Mouse (Mus musculus): ENCODE measurements around the gene Gm2564. TPM values are rescaled to one million over a fixed set of nuclear protein-coding genes. Genes with fewer than 3 reads are reported as not detected.
"Not testable (repeated sequence)": the region's sequence is repeated elsewhere in the genome, so short reads cannot be mapped to it uniquely, and the experiment has no call there.

Gm2564 gene
- polyA plus RNA-seq (2014; fragmentation: Nextera tagmentation; extraction: Ambion mirVana), result not detected in 2 replicates

- no CpG with 5 or more reads among the region's 8 CpGs for WGBS
- DNase-seq (ENCODE audit: low spot score); H3K4me3 ChIP-seq (ENCODE audit: low read depth, low read length); H3K27me3 ChIP-seq (replicated peaks; ENCODE audit: control insufficient read depth, insufficient read depth, low read length); H3K27ac ChIP-seq (ENCODE audit: low read depth, low read length); H3K4me2 ChIP-seq (ENCODE audit: low read length); H3K9ac ChIP-seq (ENCODE audit: low read length); ATAC-seq; H3K4me1 ChIP-seq (ENCODE audit: control insufficient read depth, insufficient read depth, low read length); H3K9me3 ChIP-seq (replicated peaks; ENCODE audit: control insufficient read depth, low read length); H3K36me3 ChIP-seq (ENCODE audit: control insufficient read depth, insufficient read depth, low read length): not testable (repeated sequence)
These were observed at the start of gene Gm2564 for GRCm38 (mm10) chr4:42629419-42629818. Gm2564 (plus strand) TSS chr4:42629719.

- not testable (repeated sequence) for H3K9ac ChIP-seq (ENCODE audit: low read length); H3K27ac ChIP-seq (ENCODE audit: low read depth, low read length); H3K4me1 ChIP-seq (ENCODE audit: control insufficient read depth, insufficient read depth, low read length); H3K36me3 ChIP-seq (ENCODE audit: control insufficient read depth, insufficient read depth, low read length); DNase-seq (ENCODE audit: low spot score); ATAC-seq; H3K9me3 ChIP-seq (replicated peaks; ENCODE audit: control insufficient read depth, low read length); H3K4me2 ChIP-seq (ENCODE audit: low read length); H3K4me3 ChIP-seq (ENCODE audit: low read depth, low read length); H3K27me3 ChIP-seq (replicated peaks; ENCODE audit: control insufficient read depth, insufficient read depth, low read length)
- no CpG with 5 or more reads among the region's 5 CpGs for WGBS
These were observed 17.6 kb upstream of the Gm2564 start, which contains the start of gene Gm10591 for GRCm38 (mm10) chr4:42611895-42612294. Gm10591 (plus strand) TSS chr4:42612195.

GRCm38 (mm10) chr4:42654951-42655350 is 25.4 kb downstream of the Gm2564 start, which contains the start of gene Ccl27b:
Ccl27b (plus strand) TSS chr4:42655251.
- WGBS, result no CpG with 5 or more reads among the region's 9 CpGs
- H3K4me3 ChIP-seq (ENCODE audit: low read depth, low read length); H3K27me3 ChIP-seq (replicated peaks; ENCODE audit: control insufficient read depth, insufficient read depth, low read length); H3K4me1 ChIP-seq (ENCODE audit: control insufficient read depth, insufficient read depth, low read length); DNase-seq (ENCODE audit: low spot score); ATAC-seq; H3K9me3 ChIP-seq (replicated peaks; ENCODE audit: control insufficient read depth, low read length); H3K36me3 ChIP-seq (ENCODE audit: control insufficient read depth, insufficient read depth, low read length); H3K9ac ChIP-seq (ENCODE audit: low read length); H3K4me2 ChIP-seq (ENCODE audit: low read length); H3K27ac ChIP-seq (ENCODE audit: low read depth, low read length): not testable (repeated sequence)

GRCm38 (mm10) chr4:42661793-42662192 is 32.3 kb downstream of the Gm2564 start, which contains the start of gene Il11ra2:
Il11ra2 (minus strand) TSS chr4:42661893.
- not testable (repeated sequence) for H3K36me3 ChIP-seq (ENCODE audit: control insufficient read depth, insufficient read depth, low read length); DNase-seq (ENCODE audit: low spot score); ATAC-seq; H3K4me3 ChIP-seq (ENCODE audit: low read depth, low read length); H3K4me1 ChIP-seq (ENCODE audit: control insufficient read depth, insufficient read depth, low read length); H3K4me2 ChIP-seq (ENCODE audit: low read length); H3K9me3 ChIP-seq (replicated peaks; ENCODE audit: control insufficient read depth, low read length); H3K27me3 ChIP-seq (replicated peaks; ENCODE audit: control insufficient read depth, insufficient read depth, low read length); H3K27ac ChIP-seq (ENCODE audit: low read depth, low read length); H3K9ac ChIP-seq (ENCODE audit: low read length)
- no CpG with 5 or more reads among the region's 3 CpGs for WGBS

- not testable (repeated sequence) for H3K36me3 ChIP-seq (ENCODE audit: control insufficient read depth, insufficient read depth, low read length); H3K27ac ChIP-seq (ENCODE audit: low read depth, low read length); H3K4me1 ChIP-seq (ENCODE audit: control insufficient read depth, insufficient read depth, low read length); H3K27me3 ChIP-seq (replicated peaks; ENCODE audit: control insufficient read depth, insufficient read depth, low read length); H3K4me2 ChIP-seq (ENCODE audit: low read length); H3K9ac ChIP-seq (ENCODE audit: low read length); ATAC-seq; H3K9me3 ChIP-seq (replicated peaks; ENCODE audit: control insufficient read depth, low read length); H3K4me3 ChIP-seq (ENCODE audit: low read depth, low read length); DNase-seq (ENCODE audit: low spot score)
- WGBS, result no CpG with 5 or more reads among the region's 4 CpGs
These were observed 45.9 kb downstream of the Gm2564 start for GRCm38 (mm10) chr4:42675415-42675814.

GRCm38 (mm10) chr4:42679365-42679764 is 49.8 kb downstream of the Gm2564 start:
- no CpG with 5 or more reads among the region's 7 CpGs for WGBS
- H3K27me3 ChIP-seq (replicated peaks; ENCODE audit: control insufficient read depth, insufficient read depth, low read length); H3K4me3 ChIP-seq (ENCODE audit: low read depth, low read length); H3K9me3 ChIP-seq (replicated peaks; ENCODE audit: control insufficient read depth, low read length); DNase-seq (ENCODE audit: low spot score); ATAC-seq; H3K4me2 ChIP-seq (ENCODE audit: low read length); H3K4me1 ChIP-seq (ENCODE audit: control insufficient read depth, insufficient read depth, low read length); H3K9ac ChIP-seq (ENCODE audit: low read length); H3K27ac ChIP-seq (ENCODE audit: low read depth, low read length); H3K36me3 ChIP-seq (ENCODE audit: control insufficient read depth, insufficient read depth, low read length): not testable (repeated sequence)

- H3K27ac ChIP-seq (ENCODE audit: low read depth, low read length); H3K4me1 ChIP-seq (ENCODE audit: control insufficient read depth, insufficient read depth, low read length); H3K9me3 ChIP-seq (replicated peaks; ENCODE audit: control insufficient read depth, low read length); H3K4me2 ChIP-seq (ENCODE audit: low read length); H3K36me3 ChIP-seq (ENCODE audit: control insufficient read depth, insufficient read depth, low read length); H3K9ac ChIP-seq (ENCODE audit: low read length); H3K27me3 ChIP-seq (replicated peaks; ENCODE audit: control insufficient read depth, insufficient read depth, low read length); DNase-seq (ENCODE audit: low spot score); H3K4me3 ChIP-seq (ENCODE audit: low read depth, low read length): not testable (repeated sequence)
- peak; percentile 60 for ATAC-seq
- WGBS, result no CpG with 5 or more reads among the region's 32 CpGs
These were observed 51.1 kb downstream of the Gm2564 start for GRCm38 (mm10) chr4:42680374-42681356.

Measured in forebrain, embryonic 14.5 days (tissue).